Mouse (Mus musculus) 3T3-L1 (cell line): Measurements from ENCODE around the gene Gm10273.

Source experiments
- DNase-seq: peaks from one replicate; pipeline ENCODE4 v3.0.0-alpha.2; 2015; ENCODE audit warnings: low read depth, low spot score

Gm10273 gene

GRCm38 (mm10) chr10:59402899-59403792, 7.7 kb downstream of the Gm10273 start, which contains the start of gene Pla2g12b:
Gene Pla2g12b (plus strand): TSS chr10:59403660.
- no peak for DNase-seq

DNA sequence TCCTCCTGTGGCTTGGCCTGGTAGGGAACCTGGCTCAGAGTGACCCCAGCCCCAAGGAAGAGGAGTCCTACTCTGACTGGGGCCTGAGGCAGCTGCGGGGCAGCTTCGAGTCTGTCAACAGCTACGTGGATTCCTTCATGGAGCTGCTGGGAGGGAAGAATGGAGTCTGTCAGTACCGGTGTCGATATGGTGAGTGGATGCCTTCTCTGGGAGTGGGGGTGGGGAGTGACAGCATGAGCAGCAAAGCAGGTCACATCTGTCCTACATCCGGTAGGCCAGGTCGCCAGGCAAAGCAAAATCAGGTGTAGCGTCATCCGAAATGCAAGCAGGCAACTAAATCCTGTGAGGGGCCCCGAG, 8.3 kb downstream of the Gm10273 start:
- no peak for DNase-seq

- DNase-seq = no peak
Measured at GRCm38 (mm10) chr10:59408499-59408898, 13.1 kb downstream of the Gm10273 start.

GRCm38 (mm10) chr10:59410264-59410663, 14.8 kb downstream of the Gm10273 start:
- DNase-seq = no peak

DNA sequence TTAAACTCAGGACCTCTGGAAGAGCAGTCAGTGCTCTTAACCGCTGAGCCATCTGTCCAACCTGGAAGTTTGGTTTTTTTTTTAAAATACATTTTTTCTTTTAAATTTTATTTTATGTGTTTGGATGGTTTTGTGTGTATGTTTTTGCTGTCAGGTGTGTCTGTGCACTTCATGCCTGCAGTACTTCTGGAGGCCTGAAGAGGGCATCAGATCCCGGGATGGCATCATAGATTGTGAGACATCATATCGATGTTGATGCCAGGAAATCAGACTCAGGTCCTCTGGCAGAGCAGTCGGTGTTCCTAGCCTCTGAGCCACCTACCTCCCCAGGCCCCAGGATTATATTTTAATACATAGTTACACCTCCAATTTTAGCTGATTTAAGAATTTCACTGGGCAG, 18.3 kb downstream of the Gm10273 start:
- no peak for DNase-seq

DNA sequence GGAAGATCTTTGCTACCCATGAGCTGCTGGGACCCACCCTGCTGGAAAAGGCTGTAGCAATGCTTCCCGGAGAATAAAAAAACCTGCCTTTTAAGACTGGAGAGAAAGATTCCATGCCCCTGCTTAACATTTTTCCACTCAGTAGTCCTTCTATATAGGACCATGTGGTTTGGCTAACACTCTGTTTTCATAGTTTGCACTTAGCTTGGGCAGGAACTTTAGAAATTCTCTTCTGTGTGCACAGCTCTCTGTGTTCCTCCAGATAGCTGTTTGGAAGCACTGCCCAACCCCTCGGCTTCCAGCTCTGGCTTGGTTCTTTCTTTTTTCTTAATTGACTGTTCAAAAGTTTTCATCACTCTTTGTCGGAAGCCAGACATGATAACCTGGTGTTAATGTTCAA, 21.2 kb downstream of the Gm10273 start:
- no peak for DNase-seq

GRCm38 (mm10) chr10:59419516-59419915, 24.1 kb downstream of the Gm10273 start:
- DNase-seq = no peak

DNA sequence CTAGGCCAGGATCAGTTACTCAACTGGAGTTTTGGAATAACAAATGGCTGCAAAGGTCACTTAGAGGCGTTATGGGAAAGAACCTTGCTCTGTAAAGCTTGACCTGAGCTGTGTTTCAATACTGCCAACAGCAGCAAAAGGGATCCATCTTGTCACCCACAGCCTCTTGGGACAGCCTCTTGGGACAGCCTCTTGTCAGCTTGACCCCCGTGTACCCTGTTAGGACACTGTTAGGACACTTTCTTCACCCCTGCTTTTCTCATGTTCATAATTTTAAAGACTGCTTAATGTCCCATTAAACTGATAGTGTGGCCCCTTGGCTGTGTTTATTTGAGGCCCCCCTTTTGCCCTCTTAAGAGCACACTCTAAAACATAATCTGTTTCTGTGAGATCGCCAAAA, 29.0 kb downstream of the Gm10273 start:
- no peak for DNase-seq

DNA sequence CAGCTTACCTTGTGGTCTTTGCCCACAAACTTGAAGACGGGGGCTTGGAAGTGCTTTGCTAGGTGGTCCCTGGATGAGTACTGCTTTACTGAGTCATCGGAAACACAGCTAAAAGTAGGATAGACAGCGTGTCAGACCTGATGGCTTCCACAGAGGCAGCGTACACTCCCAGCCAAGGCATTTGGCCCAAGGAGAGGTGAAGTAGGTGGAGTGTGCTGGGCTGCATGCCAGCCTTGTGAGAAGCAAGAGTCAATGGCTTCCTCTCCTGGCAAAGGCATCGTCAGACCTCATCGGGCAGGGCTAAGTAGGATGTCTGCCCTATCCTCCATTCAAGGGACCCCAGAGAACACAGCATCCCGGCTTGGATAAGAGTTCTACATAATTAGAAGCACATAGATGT, 29.9 kb downstream of the Gm10273 start:
- peak; percentile 56 for DNase-seq

GRCm38 (mm10) chr10:59426371-59426770, 30.9 kb downstream of the Gm10273 start:
- no peak for DNase-seq

DNA sequence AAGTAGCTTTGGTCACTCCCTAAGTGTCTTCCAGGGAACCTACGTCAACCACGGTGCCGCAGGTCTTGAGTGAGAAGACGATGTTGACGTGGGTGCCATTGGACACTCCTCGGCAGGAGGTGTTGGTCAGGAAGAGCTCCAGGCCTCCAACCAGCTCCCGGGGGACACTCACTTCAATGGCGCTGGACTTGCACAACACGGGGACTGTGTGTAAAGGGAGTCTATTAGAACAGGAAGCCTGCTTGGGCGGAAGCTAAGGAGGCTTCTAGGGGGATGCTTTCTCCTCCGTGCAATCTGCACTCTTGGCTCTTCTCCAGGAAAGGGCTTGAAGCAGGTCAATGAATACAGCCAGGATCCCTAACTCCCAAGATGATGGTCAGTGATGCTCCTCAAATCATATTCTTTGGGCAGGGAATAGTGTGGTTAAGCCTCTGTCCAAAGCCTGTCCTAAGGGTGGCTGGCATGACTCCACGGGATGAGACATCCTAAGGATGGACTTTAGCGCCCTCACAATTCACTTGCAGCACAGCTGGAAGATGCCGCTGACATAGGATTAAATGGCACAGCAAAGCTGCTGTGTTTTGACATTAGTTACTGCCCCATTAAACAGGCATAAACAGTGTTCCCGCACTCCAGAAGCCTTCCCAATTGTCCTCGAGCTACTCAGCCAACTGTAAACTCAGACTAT, 34.2 kb downstream of the Gm10273 start:
- DNase-seq = peak; percentile 52

- peak; percentile 96 for DNase-seq
Measured at GRCm38 (mm10) chr10:59430701-59431218, 35.3 kb downstream of the Gm10273 start.

GRCm38 (mm10) chr10:59435746-59436145, 40.3 kb downstream of the Gm10273 start:
- no peak for DNase-seq

- DNase-seq = no peak
Measured at GRCm38 (mm10) chr10:59438651-59439050, 43.2 kb downstream of the Gm10273 start.

GRCm38 (mm10) chr10:59439508-59439931, 44.1 kb downstream of the Gm10273 start:
- peak; percentile 59 for DNase-seq

- DNase-seq = no peak
Measured at GRCm38 (mm10) chr10:59440177-59440576, 44.7 kb downstream of the Gm10273 start.

- DNase-seq = no peak
Measured at GRCm38 (mm10) chr10:59441735-59442134, 46.3 kb downstream of the Gm10273 start, which contains the start of gene Oit3. Gene Oit3 (minus strand): TSS chr10:59441778.

DNA sequence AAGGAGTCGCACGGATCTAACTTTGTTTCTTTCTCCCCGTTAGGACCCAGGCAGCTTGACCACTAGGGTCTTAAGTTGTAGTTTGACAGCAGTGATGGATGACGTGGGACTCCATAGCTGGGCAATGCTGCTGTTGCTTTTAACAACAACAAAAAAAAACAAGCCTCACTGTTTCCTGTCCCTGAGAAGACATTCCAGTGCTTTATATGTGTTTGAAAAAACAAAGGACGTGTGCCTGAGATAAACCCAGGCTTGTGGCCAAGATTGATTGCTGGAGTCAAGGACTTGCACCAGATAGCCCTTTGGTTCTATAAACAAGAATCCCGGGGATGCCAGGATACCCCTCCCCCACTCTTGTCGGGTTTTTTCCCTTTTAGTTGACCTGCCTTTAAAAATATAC, 47.8 kb downstream of the Gm10273 start:
- DNase-seq = no peak

- no peak for DNase-seq
Measured at GRCm38 (mm10) chr10:59444106-59444505, 48.7 kb downstream of the Gm10273 start.

DNA sequence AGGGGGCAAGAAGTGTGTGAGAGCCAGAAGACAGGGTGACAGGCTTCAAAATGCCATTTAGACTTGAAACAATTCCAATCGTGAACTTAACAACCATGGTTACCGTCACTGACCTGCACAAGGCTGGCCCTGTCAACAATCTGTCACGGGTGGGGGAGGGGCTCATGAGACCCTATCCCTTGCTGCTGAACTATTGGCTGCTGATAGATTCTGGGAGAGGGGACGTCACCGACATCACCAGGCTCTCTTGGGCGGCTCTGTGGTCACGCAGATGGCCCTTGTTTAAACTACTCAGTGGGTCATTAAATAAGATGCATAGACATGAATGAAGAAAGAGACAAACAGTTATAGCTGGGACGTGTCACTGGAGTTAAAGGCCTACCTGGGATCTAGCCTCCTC, 49.2 kb downstream of the Gm10273 start:
- DNase-seq = no peak
